Mouse (Mus musculus): Measurements from ENCODE around the gene Hist1h1b.
"Not testable (repeated sequence)": the region's sequence is repeated elsewhere in the genome, so short reads cannot be mapped to it uniquely, and the experiment has no call there.

The Hist1h1b gene

DNA sequence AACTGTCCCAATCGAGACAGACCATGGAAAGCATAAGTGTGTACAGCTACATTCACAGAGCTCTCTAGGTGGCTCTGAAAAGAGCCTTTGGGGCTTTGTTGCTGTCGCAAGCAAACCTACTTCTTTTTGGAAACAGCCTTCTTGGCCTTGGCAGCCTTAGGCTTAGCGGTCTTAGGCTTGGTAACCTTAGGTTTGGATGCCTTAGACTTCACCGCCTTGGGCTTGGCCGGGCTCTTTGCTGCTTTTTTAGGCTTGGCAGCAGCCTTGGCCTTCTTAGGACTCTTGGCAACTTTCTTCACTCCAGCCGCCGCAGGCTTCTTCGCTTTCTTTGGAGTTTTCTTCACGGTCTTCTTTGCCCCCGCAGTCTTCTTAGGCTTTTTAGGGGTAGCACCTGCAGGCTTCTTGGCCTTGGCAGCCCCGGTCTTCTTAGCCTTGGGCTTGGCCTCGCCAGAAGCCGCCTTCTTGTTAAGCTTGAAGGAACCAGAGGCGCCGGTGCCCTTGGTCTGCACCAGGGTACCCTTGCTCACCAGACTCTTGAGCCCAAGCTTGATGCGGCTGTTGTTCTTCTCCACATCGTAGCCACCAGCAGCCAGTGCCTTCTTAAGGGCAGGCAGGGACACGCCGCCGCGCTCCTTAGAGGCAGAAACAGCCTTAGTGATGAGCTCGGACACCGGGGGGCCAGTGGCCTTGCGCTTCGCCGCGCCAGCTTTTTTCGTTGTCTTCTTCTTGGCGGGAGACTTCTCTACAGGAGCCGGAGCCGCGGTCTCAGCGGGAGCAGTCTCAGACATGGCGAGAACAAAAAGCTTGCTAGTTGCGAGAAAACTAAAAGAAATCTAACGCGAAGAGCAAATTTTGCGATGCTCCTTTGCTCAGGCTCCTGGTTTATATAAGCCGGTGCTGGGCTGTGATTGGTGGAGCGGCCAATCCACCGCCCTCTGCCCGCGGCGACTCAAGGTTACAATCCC lies at the start of gene Hist1h1b:
Gene Hist1h1b (minus strand): TSS at position 859 of the 965 bp plus-strand sequence.
- peak; percentile 91 for DNase-seq (ENCODE audit: low read depth, low spot score)

DNA sequence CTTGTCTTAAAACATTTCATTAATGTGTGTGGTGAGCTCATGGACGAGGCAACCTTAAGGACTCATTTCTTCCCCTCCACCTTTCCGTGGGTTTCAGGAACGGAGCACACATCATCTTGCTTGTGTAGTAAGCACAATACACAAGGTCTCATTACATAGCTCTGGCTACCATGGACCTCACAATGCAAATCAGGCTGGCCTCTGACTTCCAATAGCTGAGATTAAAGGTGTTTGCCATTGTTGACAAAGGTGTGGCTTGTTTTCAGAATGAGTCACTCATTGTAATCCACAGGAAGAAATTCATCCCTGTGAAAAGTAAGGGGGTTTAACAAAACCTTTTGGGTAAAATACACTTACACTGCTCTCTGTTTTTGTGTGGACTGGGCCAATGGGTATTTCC lies 48.1 kb upstream of the Hist1h1b start:
- DNase-seq (ENCODE audit: low read depth, low spot score) = peak; percentile 74

DNA sequence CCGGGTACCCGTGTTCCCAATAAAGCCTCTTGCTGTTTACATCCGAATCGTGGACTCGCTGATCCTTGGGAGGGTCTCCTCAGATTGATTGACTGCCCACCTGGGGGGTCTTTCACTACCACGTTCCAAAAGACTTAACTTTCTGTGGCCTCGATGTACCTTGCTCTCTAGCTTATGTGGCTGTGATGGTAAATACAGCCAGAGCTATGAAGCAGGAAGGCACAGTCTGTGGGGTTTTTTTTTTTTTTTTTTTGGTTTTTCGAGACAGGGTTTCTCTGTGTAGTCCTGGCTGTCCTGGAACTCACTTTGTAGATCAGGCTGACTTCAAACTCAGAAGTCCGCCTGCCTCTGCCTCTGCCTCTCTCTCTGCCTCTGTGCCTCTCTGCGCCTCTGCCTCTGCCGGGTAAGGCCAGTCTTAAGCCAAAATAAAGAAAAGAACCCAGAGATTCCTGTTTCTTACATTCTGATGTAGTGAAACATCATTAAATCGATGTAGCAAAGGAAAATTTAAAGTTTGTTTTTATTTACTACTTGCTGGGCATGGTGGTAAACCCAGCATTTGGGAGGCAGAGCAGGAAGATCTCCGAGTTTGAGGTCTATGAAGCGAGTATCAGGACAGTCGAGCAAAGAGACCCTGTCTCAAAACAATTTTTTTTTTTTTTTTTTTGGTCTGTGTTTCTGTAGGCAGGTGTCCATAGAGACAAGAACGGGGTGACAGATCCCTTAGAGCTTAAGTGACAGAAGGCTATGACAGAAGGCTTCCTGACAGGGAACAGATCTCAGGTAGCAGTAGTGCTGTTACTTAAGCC lies 39.9 kb upstream of the Hist1h1b start:
- DNase-seq (ENCODE audit: low read depth, low spot score) = not testable (repeated sequence)

DNA sequence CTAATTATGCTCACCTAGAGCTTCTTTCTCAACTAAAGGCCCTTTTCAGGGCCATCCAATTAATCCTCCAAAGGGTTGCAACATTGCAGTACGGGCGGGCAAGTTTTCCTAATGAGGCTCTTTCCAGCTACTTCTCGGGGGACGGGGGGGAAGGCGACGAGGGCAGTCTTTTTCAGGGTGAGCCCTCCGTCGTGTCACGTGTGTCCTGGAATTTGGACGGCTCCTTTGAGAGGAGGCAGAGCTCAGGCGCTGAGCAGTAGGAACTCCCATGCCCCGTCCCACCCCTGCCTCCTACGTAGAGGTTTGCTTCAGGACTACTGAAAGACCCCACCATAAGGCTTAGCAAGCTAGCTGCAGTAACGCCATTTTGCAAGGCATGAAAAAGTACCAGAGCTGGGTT lies 31.7 kb upstream of the Hist1h1b start:
- DNase-seq (ENCODE audit: low read depth, low spot score) = not testable (repeated sequence)

GRCm38 (mm10) chr13:21811539-21811938 lies 31.1 kb upstream of the Hist1h1b start, which contains the start of gene Hist1h4m:
Gene Hist1h4m (plus strand): TSS chr13:21811746.
- not testable (repeated sequence) for DNase-seq (ENCODE audit: low read depth, low spot score)

DNA sequence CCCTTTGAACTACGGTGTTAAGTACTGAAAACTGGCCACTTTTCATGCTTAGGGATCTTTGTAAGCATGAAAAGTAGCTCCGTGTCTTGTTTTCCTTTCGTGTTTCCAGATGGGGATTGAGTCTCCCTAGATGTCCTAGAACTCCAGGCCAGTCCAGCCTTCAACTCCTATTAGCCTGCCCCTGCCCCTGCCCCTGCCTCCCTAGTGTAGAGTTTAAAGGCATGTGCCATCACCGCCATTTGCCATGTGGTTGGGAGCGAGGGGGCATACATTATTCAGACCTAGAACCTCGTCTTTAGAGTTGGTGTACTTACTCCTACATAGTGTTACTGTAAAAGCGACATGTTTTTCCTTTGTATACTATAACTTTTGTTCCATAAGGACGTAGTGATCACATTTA lies 30.6 kb upstream of the Hist1h1b start:
- DNase-seq (ENCODE audit: low read depth, low spot score) = not testable (repeated sequence)

DNA sequence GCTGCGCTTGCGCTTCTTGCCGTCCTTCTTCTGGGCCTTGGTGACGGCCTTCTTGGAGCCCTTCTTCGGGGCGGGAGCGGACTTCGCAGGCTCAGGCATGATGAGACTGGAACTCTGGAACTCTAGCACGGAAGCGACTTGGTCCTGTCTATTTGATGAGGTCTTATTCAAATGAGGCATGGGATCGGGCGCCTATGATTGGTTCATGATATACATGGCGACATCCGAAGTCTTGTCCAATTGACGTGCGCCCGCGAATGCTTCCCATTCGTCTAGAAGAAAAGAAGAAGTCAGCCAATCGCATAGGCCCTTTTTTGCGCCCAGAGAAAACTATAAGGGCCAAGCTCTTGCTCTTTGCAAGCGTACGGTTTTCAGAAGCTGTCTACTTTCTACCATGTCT lies 29.6 kb upstream of the Hist1h1b start, which contains the start of the genes Hist1h2bq and Hist1h2ao:
Gene Hist1h2bq (minus strand): TSS at position 125 of the 400 bp plus-strand sequence.
Gene Hist1h2ao (plus strand): TSS at position 393 of the 400 bp plus-strand sequence.
- DNase-seq (ENCODE audit: low read depth, low spot score) = not testable (repeated sequence)

DNA sequence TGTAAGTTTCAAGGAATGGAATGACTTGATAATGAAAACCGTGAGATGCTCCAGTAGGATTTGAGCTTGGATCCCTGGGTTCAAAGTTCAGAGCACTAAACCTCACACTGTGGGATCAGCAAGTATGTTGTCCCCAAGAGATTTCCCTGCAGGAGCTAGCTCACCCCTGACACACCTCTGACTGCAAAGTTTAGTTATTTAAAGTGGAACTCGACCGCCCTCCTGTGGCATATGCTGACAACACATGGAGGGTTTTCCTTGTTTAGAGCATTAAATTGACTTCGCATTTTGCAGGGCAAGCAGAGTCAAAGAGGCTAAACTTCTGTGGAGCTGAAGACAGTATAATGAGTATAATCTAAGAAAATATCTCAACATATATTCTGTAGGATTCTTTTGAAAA lies 22.6 kb upstream of the Hist1h1b start:
- DNase-seq (ENCODE audit: low read depth, low spot score) = not testable (repeated sequence)

DNA sequence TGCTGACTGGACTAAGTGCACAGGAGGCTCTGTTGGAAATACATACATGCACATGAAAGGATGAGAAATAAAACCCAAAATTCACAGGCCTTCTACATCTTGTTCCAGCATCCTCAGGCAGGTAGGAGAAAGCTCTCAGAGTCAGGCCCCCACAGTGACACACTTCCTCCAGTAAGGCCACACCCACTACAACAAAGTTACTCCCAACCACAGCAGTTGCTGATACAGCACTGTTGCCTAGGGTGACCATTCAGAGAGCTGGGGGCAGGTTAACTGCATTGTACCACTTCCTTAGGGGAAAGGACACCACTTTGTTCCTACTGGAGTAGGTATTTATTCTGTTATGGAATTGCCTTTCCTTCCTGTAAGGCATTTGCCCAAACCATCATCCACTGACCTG lies 16.7 kb upstream of the Hist1h1b start:
- DNase-seq (ENCODE audit: low read depth, low spot score) = not testable (repeated sequence)

- DNase-seq (ENCODE audit: low read depth, low spot score) = peak; percentile 73
Observed at GRCm38 (mm10) chr13:21795584-21795983, 15.2 kb upstream of the Hist1h1b start.

DNA sequence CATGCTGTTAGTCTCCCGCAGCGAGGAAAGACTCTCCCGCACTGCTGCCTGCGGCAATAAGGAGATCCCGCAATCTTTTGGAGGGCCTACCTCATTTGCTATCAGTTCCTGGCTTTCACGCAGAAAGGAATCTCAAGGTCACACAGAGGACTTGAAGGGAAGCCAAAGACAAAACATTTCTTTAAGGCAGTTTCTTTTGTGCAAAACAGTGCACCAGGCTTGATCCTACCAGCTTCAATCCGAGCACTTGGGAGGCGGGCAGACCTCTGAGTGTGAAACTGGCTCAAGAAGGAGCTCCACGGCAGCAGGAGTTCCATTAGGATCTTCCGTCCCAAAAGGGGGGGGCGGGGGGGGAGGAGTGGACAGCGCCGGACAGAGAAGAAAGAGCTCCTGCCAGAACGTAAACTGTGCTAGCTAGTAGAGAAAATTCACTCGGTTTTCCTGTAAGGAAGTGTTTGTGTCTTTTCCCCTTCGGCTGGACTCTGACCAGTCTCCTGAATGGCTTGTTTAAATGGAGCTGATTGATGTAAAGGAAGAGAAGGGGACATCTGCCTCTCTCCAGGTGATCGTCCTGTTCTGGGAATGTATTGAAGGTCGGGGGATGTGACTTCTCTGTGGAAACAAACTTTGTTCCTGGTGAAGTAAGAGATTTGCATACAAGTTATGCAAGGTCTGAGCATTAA lies 10.3 kb upstream of the Hist1h1b start:
- peak; percentile 85 for DNase-seq (ENCODE audit: low read depth, low spot score)

GRCm38 (mm10) chr13:21789925-21790324 lies 9.5 kb upstream of the Hist1h1b start:
- DNase-seq (ENCODE audit: low read depth, low spot score) = no peak

- peak; percentile 60 for DNase-seq (ENCODE audit: low read depth, low spot score)
Observed at GRCm38 (mm10) chr13:21787760-21788593, 7.6 kb upstream of the Hist1h1b start.

DNA sequence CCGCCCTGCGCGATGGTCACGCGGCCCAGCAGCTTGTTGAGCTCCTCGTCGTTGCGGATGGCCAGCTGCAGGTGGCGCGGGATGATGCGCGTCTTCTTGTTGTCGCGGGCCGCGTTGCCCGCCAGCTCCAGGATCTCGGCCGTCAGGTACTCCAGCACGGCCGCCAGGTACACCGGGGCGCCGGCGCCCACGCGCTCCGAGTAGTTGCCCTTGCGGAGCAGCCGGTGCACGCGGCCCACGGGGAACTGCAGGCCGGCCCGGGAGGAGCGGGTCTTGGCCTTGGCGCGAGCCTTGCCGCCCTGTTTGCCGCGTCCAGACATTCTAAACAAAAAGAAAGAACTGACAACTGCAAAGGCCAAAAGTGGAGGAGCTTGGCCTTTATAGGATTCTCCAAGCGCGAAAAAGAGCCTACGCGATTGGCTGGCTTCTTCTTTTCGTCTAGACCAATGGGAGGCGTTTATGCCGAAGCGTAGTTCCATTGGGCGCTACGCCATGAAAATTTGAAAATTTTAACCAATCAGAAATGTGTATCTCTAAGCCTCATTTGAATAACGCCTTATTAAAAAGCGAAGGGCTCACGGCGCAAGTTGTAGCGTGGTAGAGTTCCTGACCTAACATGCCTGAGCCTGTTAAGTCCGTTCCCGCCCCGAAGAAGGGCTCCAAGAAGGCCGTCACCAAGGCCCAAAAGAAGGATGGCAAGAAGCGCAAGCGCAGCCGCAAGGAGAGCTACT lies 6.6 kb upstream of the Hist1h1b start, which contains the start of the genes Hist1h2an and Hist1h2bp:
Gene Hist1h2an (minus strand): TSS at position 320 of the 731 bp plus-strand sequence.
Gene Hist1h2bp (plus strand): TSS at position 563 of the 731 bp plus-strand sequence.
- DNase-seq (ENCODE audit: low read depth, low spot score) = peak; percentile 98

DNA sequence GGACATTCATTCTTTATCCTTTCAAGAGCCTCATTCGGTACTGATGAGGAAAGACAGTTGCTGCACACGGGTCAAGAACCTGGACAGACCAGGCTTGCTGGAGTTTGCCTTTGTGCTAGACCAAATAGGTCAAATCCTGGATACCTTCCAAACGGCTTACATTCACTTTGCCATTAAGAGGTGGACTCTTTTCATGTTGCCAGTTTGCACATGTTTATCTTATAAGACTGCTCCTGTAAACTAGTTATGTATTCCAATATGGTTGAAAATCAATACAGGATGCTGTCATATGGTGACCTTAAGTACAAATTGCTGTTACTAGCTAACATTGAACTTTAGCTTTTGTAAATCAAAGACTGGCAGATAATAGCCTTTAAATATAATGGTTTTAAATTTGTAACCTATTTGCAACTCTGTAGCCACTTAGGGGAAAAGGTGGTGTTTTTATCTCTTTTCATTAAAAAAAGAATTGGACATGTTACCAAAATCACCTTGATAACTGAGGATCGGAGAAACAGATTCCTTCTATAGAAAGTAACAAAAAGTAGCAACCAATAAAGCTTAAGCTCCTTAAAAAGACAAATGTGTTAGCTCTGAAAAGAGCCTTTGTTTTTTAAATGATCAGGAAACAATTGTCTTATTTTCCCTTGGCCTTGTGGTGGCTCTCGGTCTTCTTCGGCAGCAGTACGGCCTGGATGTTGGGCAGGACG lies 5.9 kb upstream of the Hist1h1b start:
- peak; percentile 68 for DNase-seq (ENCODE audit: low read depth, low spot score)

DNA sequence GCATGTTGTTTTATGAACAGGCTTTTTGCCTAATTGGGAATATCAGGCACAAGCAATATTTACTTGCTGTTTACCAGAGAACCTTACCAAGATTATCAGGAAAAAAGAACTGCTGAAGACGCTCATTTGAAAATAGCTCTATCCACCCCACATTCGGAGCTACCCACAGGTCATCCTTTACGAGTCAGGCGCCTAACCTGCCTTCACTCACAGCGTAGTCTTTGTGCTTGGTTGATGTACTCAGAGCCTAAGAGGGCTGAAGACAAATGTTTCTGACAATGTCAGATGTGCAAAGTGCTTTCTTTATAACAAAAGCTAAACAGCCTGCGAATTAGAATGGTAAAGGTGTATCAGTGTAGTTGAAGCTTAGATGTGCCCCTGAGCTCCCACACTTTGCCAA lies 3.9 kb upstream of the Hist1h1b start:
- DNase-seq (ENCODE audit: low read depth, low spot score) = no peak

DNA sequence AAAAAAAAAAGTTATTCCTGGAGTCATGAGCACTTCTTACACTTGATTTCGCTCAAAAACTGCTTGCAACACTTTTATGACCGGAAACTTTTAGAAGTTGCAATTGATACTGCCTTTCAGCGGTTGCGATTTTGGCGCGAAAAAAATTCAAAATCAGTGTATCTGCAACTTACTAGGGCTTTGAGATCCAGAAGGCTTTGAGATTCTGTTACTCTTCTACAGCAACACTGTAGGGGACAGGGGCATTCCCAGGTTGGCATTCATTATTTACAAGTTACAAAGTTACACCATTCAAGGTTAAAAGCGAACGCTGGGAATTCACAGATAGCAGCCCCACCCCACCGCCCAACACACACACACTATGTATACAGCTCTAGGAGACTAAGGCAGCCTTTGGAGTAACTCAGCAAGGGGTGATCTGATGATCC lies 3.3 kb upstream of the Hist1h1b start:
- peak; percentile 87 for DNase-seq (ENCODE audit: low read depth, low spot score)

DNA sequence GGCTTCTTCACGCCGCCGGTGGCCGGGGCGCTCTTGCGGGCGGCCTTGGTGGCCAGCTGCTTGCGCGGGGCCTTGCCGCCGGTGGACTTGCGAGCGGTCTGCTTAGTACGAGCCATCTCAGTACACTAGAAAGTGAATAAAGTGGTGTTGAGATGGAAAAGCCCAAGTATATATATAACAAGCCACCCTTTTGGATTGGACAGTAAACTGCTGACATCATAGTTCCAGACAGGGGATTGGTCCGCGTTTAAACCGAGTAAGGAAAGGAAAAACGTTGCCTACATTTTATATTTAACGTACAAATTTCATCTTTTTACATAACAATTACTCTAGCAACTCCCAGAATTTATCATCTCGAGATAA lies 2.8 kb upstream of the Hist1h1b start, which contains the start of gene Hist1h3i:
Gene Hist1h3i (minus strand): TSS at position 116 of the 363 bp plus-strand sequence.
- DNase-seq (ENCODE audit: low read depth, low spot score) = peak; percentile 94
